Mouse (Mus musculus) G1E (cell line): ENCODE measurements at regions not wholly inside any gene's neighbourhood (a gene's known extent, or its start where the extent isn't known, plus 50 kb on each side); places are given as distances from the start of the nearest gene placed in this dataset.

Source experiments
- ATAC-seq: 2 replicates; pipeline ENCODE4 v1.8.0; 2016; ENCODE audit warnings: mild to moderate bottlenecking; ENCODE audit not compliant: insufficient number of reproducible peaks, poor library complexity, low FRiP score, severe bottlenecking; ENCODE audit errors: extremely low read depth
- DNase-seq: peaks from one replicate; pipeline ENCODE4 v3.0.0; 2012; ENCODE audit warnings: low spot score
- H3K27me3 ChIP-seq: 2 replicates; pipeline ENCODE4 v1.6.1; 2012; ENCODE audit warnings: mild to moderate bottlenecking, low read length, inconsistent platforms; ENCODE audit not compliant: insufficient read depth
- H3K36me3 ChIP-seq: replicated peaks from 2 replicates; pipeline ENCODE3; 2012; ENCODE audit warnings: mild to moderate bottlenecking, inconsistent platforms
- H3K4me1 ChIP-seq: 2 replicates; pipeline ENCODE4 v1.6.1; 2012; ENCODE audit warnings: low read depth, low read length, inconsistent platforms, mixed read lengths; ENCODE audit not compliant: insufficient read depth
- H3K4me3 ChIP-seq: 2 replicates; pipeline ENCODE4 v1.5.1; 2012; ENCODE audit warnings: low read depth, mild to moderate bottlenecking, inconsistent platforms, low read length, moderate library complexity, mixed read lengths
- H3K9me3 ChIP-seq: replicated peaks from 2 replicates; pipeline ENCODE4 v1.6.1; 2012; ENCODE audit warnings: inconsistent platforms
- CTCF ChIP-seq: IDR thresholded peaks from 2 replicates; pipeline ENCODE4 v1.5.1; 2012; ENCODE audit warnings: low read depth, low read length, inconsistent platforms, mixed read lengths
- GATA1 ChIP-seq: IDR thresholded peaks from 2 replicates; pipeline ENCODE4 v1.6.1; 2012; ENCODE audit warnings: borderline replicate concordance, low read length, inconsistent platforms, mixed read lengths
- GATA2 ChIP-seq: IDR thresholded peaks from 2 replicates; pipeline ENCODE4 v1.6.1; 2012; ENCODE audit warnings: low read depth, low read length, inconsistent platforms, borderline replicate concordance
- POLR2AphosphoS5 ChIP-seq: IDR thresholded peaks from 2 replicates; pipeline ENCODE4 v1.6.1; 2012; ENCODE audit warnings: low read depth, low read length, inconsistent platforms; ENCODE audit not compliant: insufficient replicate concordance
- TAL1 ChIP-seq: conservative IDR thresholded peaks from 2 replicates; pipeline ENCODE4 v1.6.1; 2012; ENCODE audit warnings: low read depth, low read length, inconsistent platforms, mixed read lengths

GRCm38 (mm10) chr14:97431221-97431620 lies 738.3 kb downstream of the Dach1 start:
- ATAC-seq (no peak), DNase-seq (no peak)
- no peaks in the 10 kb centered on the region for H3K27me3 ChIP-seq
- no peak overlapping the region for H3K4me3 ChIP-seq
- no peaks in the 10 kb centered on the region for H3K36me3 ChIP-seq
- TF ChIP-seq POLR2AphosphoS5 (no peak), CTCF (no peak), TAL1 (no peak), GATA1 (no peak), GATA2 (no peak)
- no peaks in the 10 kb centered on the region for H3K4me1 ChIP-seq
- no peaks in the 10 kb centered on the region; the same call in 1 of the 2 replicates for H3K9me3 ChIP-seq

- no peak for ATAC-seq
- H3K27me3 ChIP-seq, result no peaks in the 10 kb centered on the region
- H3K9me3 ChIP-seq, result peaks cover 2% of the 10 kb centered on the region; the same call in 1 of the 2 replicates
- H3K4me3 ChIP-seq, result no peak overlapping the region
- DNase-seq, result no peak
- no peaks in the 10 kb centered on the region for H3K36me3 ChIP-seq
- H3K4me1 ChIP-seq, result no peaks in the 10 kb centered on the region
- TF ChIP-seq CTCF (no peak), GATA2 (no peak)
These were observed 766.3 kb downstream of the Dach1 start for GRCm38 (mm10) chr14:97403176-97403795.

- Histone ChIP-seq H3K4me1 (no peaks in the 10 kb centered on the region), H3K27me3 (no peaks in the 10 kb centered on the region), H3K36me3 (no peaks in the 10 kb centered on the region), H3K9me3 (peaks cover 2% of the 10 kb centered on the region; the same call in 1 of the 2 replicates), H3K4me3 (no peak overlapping the region)
- ATAC-seq, result no peak
- DNase-seq, result no peak
- no peak for TF ChIP-seq TAL1
- TF ChIP-seq GATA2, result no peak
- TF ChIP-seq CTCF, result no peak
- TF ChIP-seq POLR2AphosphoS5, result no peak
- TF ChIP-seq GATA1, result no peak
These were observed 773.2 kb downstream of the Dach1 start for GRCm38 (mm10) chr14:97396385-97396784.

- no peaks in the 10 kb centered on the region for H3K27me3 ChIP-seq
- no peaks in the 10 kb centered on the region for H3K36me3 ChIP-seq
- no peak for ATAC-seq
- H3K4me1 ChIP-seq, result no peaks in the 10 kb centered on the region
- DNase-seq, result no peak
- no peak for TF ChIP-seq GATA2
- TF ChIP-seq POLR2AphosphoS5, result no peak
- no peak for TF ChIP-seq TAL1
- no peak for TF ChIP-seq CTCF
- TF ChIP-seq GATA1, result no peak
- no peak overlapping the region for H3K4me3 ChIP-seq
- peaks cover 2% of the 10 kb centered on the region; the same call in 1 of the 2 replicates for H3K9me3 ChIP-seq
These were observed 773.7 kb downstream of the Dach1 start for GRCm38 (mm10) chr14:97395750-97396377.

GRCm38 (mm10) chr14:97389005-97389404 lies 780.6 kb downstream of the Dach1 start:
- Histone ChIP-seq H3K27me3 (no peaks in the 10 kb centered on the region), H3K9me3 (peaks cover 13% of the 10 kb centered on the region; the same call in 1 of the 2 replicates), H3K4me3 (no peak overlapping the region), H3K4me1 (no peaks in the 10 kb centered on the region), H3K36me3 (no peaks in the 10 kb centered on the region)
- TF ChIP-seq CTCF, result no peak
- no peak for TF ChIP-seq GATA1
- no peak for TF ChIP-seq POLR2AphosphoS5
- no peak for TF ChIP-seq GATA2
- TF ChIP-seq TAL1, result no peak
- DNase-seq, result no peak
- ATAC-seq, result no peak

GRCm38 (mm10) chr14:97380131-97380530 lies 789.4 kb downstream of the Dach1 start:
- no peaks in the 10 kb centered on the region for H3K4me1 ChIP-seq
- no peak for DNase-seq
- no peaks in the 10 kb centered on the region for H3K36me3 ChIP-seq
- TF ChIP-seq GATA1, result no peak
- no peak for TF ChIP-seq CTCF
- no peak for TF ChIP-seq GATA2
- H3K27me3 ChIP-seq, result no peaks in the 10 kb centered on the region
- no peak for ATAC-seq
- no peak overlapping the region for H3K4me3 ChIP-seq
- H3K9me3 ChIP-seq, result peaks cover 4% of the 10 kb centered on the region; the same call in 1 of the 2 replicates
